Mouse (Mus musculus) B cell, adult 2 months (primary cell): ENCODE measurements around the gene Kcna4.

Experiments
- DNase-seq, 2 experiments: peaks; one replicate each; pipeline ENCODE4 v3.0.0; 2022

Kcna4 gene

DNA sequence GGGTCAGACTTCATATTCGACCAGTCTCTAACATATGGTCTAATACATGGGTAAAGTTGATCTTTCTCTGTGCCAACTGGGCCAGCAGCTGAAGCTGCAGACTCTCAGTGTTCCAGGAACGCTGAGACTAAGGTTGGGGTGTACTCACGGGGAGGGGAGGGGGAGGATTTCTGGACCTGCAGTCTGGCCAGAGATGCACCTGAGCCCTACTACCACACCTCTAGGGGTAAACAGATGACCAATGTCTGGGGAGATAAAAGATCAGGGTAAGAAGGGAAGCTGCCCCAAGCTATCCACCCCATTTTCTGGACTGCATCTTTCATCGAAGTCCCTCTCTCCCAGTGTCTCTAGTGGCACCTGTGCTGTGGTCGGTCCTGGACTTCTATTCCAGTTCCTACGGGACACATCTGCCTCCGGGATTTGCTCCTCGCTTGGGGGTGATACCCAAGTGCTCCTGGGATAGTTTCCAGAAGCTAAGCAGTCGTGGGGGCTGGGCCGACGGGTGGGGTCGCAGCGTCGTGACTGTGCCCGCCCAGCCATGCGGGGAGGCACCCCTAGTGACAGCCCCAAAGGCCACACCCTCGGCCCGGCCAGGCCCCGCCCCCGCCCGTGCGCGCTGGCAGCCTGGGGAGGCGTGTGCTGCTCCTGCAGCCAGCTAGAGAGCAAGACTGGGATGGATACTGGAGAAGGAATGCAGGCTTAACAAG is at the start of gene Kcna4:
TSS of gene Kcna4 (plus strand) at position 650 of the 707 bp plus-strand sequence.
- no peak for DNase-seq

- DNase-seq, result no peak
Measured at GRCm38 (mm10) chr2:107258091-107258490, 32.3 kb upstream of the Kcna4 start.

DNA sequence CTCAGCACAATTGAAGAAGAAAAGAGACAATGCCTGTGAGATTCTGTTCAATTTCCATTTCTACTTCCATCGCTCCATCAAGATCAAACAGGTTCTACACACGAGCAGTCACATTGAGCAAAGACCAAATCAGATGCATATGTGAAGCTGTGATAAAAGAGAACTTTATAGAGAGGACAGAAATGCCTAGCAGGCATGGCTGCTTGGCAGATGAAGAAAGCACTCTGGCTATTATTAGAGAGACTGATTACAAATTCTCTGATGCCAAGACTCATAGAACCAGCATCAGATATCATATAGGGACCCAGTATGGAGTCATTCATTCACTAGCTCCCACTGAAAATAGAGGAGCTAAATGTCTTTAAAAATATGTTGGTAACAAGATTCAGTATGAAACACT is 24.2 kb upstream of the Kcna4 start:
- no peak for DNase-seq

- no peak for DNase-seq
Measured at GRCm38 (mm10) chr2:107270050-107270449, 20.4 kb upstream of the Kcna4 start.

- DNase-seq, result no peak
Measured at GRCm38 (mm10) chr2:107290697-107291019, 219 bp downstream of the Kcna4 start.

DNA sequence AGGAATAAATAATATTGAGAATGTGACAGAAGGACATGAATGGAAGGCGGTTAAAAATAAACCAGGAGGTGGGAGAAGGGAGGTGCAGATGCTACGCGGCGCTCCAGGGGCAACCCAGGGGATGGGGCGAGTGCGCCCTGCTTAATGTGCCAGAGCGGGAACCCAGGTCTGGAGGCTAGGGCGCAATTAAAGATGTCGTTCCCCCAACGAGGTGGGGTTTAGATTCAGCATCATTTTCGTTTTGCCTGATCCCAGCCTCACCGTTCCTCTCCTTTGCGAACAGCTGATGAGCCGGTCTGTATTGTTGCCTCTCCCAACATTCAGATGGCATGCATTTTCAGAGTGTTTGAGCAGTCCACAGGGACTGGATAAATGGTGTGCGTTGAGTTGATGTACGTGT is 703 bp downstream of the Kcna4 start:
- no peak for DNase-seq

GRCm38 (mm10) chr2:107294521-107294920 is 4.1 kb downstream of the Kcna4 start:
- DNase-seq, result no peak

- no peak for DNase-seq
Measured at GRCm38 (mm10) chr2:107301886-107302285, 11.4 kb downstream of the Kcna4 start.

GRCm38 (mm10) chr2:107304707-107305106 is 14.3 kb downstream of the Kcna4 start:
- DNase-seq, result no peak

- DNase-seq, result no peak
Measured at GRCm38 (mm10) chr2:107306077-107306476, 15.6 kb downstream of the Kcna4 start.

DNA sequence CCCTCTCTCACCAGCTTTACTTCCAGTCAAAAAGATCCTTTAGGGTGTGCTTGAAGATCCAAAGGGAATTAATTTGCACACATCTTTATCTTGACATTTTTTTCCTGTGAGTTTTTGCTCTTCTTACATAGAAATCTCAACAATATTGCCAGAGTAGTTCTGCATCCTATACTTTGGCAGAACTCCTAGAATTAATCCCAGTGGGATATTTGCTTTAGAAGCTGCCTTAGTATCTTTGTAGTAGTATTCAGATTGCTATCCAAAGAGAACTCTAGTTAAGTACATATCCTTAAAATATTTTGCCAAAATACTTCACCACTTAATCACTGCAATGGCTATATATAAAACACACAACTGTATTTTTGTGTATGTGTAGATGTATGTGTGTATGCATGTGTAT is 28.2 kb downstream of the Kcna4 start:
- DNase-seq, result no peak

GRCm38 (mm10) chr2:107321596-107322226 is 31.3 kb downstream of the Kcna4 start:
- no peak for DNase-seq

GRCm38 (mm10) chr2:107324090-107324489 is 33.7 kb downstream of the Kcna4 start:
- no peak for DNase-seq

DNA sequence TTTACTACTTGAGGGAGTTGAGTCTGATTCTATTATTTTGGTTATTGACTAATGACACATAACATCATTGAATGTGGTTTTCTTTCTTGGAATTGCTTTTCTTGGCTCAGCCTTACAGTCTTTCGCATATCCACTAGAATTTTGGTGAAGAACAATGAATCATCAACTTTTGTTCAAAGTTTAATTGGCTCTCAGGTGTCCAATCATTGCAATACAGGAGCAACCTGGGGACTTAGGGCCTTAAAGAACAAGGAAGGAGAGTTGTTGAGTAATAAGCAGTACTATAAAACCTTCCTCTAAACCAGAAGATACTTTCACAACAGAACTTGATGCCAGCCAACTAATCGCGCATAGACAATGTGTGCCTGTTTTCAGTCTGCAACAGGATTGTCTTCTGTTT is 36.8 kb downstream of the Kcna4 start:
- DNase-seq, result no peak

DNA sequence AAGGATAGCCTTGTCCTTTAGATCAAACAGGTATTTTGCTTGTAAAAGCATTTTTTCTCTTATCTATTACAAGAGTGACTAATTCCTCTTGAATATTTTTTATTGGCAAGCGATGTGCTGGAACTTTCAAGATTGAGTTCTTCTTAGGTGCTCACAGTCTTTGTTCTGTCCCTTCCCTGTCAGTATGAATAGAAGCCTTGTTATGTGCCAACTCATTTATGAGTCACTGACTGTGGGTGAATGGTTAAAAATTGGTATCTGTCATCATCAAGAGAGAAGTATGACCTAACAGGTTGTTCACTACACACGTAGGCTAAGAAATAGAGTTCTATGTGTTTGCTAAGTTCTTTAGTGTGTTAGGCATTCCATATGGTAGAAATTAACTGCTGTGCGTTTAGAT is 50.9 kb downstream of the Kcna4 start:
- DNase-seq, result no peak

DNA sequence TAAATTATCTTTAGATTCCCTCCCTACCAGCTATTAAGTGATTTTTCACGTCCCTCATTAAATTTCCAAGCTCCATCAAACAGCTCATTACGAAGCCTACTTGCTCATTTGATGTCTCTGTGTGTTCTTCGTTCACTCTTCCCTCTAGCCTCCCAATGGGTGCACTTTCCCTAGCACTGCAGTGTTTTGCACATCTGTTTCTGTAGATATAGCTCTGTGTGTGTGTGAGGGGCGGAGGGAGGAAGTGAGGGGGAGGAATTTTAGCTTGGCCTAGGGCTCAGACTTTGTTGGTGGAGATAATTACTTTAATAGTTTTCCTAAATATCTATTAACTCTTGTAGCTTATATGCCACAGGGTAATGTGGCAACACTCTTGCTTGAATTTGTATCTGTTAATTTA is 54.4 kb downstream of the Kcna4 start:
- no peak for DNase-seq

- no peak for DNase-seq
Measured at GRCm38 (mm10) chr2:107345299-107345698, 54.9 kb downstream of the Kcna4 start.
